Mouse (Mus musculus) neural tube, embryonic 12.5 days (tissue): ENCODE measurements around the gene Gm3448. TPM values are rescaled to one million over a fixed set of nuclear protein-coding genes. Genes with fewer than 3 reads are reported as not detected.
"Not testable (repeated sequence)": the region's sequence is repeated elsewhere in the genome, so short reads cannot be mapped to it uniquely, and the experiment has no call there.

Experiments used
- ATAC-seq: fragments of 200-750 bp; cut with Nextera tagmentation; 2 replicates; pipeline ENCODE4 v1.8.0; 2017; ENCODE audit warnings: low read depth, mild to moderate bottlenecking, moderate TSS enrichment, moderate library complexity; ENCODE audit not compliant: low FRiP score
- H3K27ac ChIP-seq: fragments of 300-500 bp; sonication (generic); 2 replicates; pipeline ENCODE4 v1.5.1; 2016
- H3K27me3 ChIP-seq: fragments of 300-500 bp; sonication (generic); replicated peaks from 2 replicates; pipeline ENCODE4 v1.6.1; 2016; ENCODE audit warnings: mild to moderate bottlenecking
- H3K36me3 ChIP-seq: fragments of 300-500 bp; sonication (generic); 2 replicates; pipeline ENCODE4 v1.6.1; 2016; ENCODE audit warnings: mild to moderate bottlenecking
- H3K4me1 ChIP-seq: fragments of 300-500 bp; sonication (generic); 2 replicates; pipeline ENCODE4 v1.6.1; 2016
- H3K4me2 ChIP-seq: fragments of 300-500 bp; sonication (generic); replicated peaks from 2 replicates; pipeline ENCODE4 v1.6.1; 2016; ENCODE audit warnings: mild to moderate bottlenecking
- H3K4me3 ChIP-seq: fragments of 300-500 bp; sonication (generic); 2 replicates; pipeline ENCODE4 v1.5.1; 2016
- H3K9ac ChIP-seq: fragments of 300-500 bp; sonication (generic); 2 replicates; pipeline ENCODE4 v1.6.1; 2016; ENCODE audit warnings: mild to moderate bottlenecking
- H3K9me3 ChIP-seq: fragments of 300-500 bp; sonication (generic); 2 replicates; pipeline ENCODE4 v1.6.1; 2016; ENCODE audit warnings: mild to moderate bottlenecking
- WGBS: fragments of 180-500 bp; shearing (Covaris S2); methylation state at CpG from one replicate; pipeline ENCODE4 v1.1.7; 2016; 5-methylcytosine and 5-hydroxymethylcytosine counted together
- polyA plus RNA-seq: library from polyadenylated mRNA; unstranded; fragments of >200 nt; fragmentation: Nextera tagmentation; extraction: Ambion mirVana; gene quantifications from 2 replicates; pipeline ENCODE4 v1.2.1, GENCODE M21; 2016

Gene Gm3448
- polyA plus RNA-seq, 1 experiment from 2014 or later = 4.0 TPM

DNA sequence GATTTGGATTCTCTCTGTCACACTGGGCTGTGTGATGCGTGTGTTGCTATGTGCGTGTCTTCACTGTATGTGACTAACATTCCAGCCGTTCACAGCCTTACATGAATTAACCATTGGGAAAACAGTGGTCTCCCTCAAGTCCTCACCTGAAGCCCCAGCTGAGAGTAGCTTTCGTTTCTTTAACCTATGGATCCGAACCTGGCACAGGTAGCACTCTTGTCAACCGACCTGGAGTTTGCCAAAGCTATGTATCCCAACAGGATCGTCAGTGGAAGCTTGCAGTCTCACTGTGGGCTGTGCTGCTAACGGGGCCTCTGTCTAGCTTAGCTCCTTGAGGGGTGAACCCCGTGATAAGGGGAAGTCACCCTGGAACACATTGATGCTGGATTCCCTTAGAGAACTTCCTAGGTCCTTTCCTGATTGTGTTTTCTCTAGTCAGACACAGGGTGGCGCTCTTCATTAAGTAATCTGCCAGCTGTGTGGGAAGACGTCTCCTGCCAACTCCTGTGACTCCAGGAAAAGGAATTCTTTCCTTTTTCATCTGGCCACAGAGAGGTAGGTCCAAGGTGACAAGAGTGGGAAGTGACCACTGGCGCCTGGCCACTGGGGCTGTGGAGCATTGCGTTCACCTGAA, 24.2 kb upstream of the Gm3448 start:
- H3K36me3 ChIP-seq = peaks cover 29% of the 10 kb centered on the region
- H3K4me1 ChIP-seq = peaks cover 9% of the 10 kb centered on the region
- peak; percentile 81 for ATAC-seq
- peak overlapping the region; percentile 47 for H3K4me2 ChIP-seq
- no peak overlapping the region for H3K27ac ChIP-seq
- WGBS = 43% methylated on average over 13 of the region's 13 CpGs
- no peaks in the 10 kb centered on the region for H3K27me3 ChIP-seq
- H3K4me3 ChIP-seq = no peak overlapping the region
- 0 out of 2 replicates have a peak overlapping the region, but pooled peaks have one; percentile 44 for H3K9ac ChIP-seq
- H3K9me3 ChIP-seq = no peaks in the 10 kb centered on the region

DNA sequence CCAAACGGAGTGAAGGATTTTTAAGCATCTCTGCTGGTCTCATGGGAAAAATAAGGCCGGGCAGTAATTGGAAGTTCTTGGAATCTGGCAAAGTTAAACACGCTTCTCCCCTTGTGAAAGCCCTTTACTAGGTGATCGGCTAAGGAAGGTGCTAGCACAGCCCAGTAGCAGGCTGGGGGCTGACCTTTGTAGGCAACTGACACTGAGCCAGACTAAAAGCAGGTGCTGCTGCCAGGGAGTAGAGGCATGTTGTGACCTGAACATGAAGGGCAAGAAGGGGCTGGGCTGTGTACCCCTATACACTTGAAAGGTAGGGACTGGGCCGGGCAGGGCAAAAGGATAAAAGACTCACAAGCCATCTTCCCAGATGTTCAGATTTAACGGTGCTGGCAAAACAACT, 19.0 kb upstream of the Gm3448 start:
- H3K9me3 ChIP-seq = no peaks in the 10 kb centered on the region
- H3K27me3 ChIP-seq = no peaks in the 10 kb centered on the region
- ATAC-seq = no peak
- H3K36me3 ChIP-seq = peaks cover 61% of the 10 kb centered on the region
- H3K4me3 ChIP-seq = no peak overlapping the region
- 89% methylated on average over 6 of the region's 6 CpGs for WGBS
- no peak overlapping the region for H3K9ac ChIP-seq
- no peaks in the 10 kb centered on the region for H3K4me1 ChIP-seq
- no peak overlapping the region for H3K4me2 ChIP-seq
- no peak overlapping the region for H3K27ac ChIP-seq

DNA sequence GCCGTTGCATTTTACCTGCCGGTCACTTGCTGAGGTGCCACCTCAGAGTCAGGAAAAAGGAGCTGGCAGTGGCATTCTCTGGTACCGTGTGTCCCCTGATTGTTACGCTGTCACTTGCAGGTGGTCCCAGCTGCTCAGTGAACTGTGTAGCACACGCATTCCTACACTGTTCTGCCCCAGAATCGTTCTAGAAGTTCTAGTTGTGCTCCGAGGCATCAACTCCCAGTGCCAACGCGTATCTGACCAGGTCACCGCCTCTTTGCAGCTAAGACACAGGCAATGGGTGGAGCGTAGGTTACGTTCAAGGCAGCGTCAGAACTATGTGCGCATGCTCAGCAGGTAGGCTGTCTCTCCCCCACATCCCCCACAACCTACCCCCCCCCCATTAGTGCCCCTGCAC, 18.3 kb upstream of the Gm3448 start:
- Histone ChIP-seq H3K36me3 (peaks cover 61% of the 10 kb centered on the region), H3K9me3 (no peaks in the 10 kb centered on the region)

DNA sequence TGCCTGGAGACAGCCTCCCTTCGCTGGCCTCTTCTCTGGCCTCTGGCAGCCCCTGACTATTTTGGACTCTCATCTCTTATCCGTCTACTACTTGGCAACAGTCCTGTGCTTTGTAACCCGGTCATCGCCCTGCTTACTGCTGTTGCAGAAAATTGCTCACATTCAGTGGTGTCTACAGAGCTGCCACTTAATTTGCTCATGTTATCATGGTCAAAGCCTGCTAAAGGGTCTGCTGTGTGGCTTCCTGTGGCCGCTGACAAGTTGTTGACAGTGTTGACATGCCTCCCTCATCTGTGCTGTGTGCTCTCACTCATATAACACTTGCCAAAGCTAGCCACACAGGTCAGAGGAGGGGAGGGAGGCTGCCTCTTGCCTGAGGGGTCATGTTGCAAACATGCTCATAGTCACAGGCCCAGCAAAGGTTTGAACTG, 16.8 kb upstream of the Gm3448 start:
- no peak overlapping the region for H3K4me3 ChIP-seq
- H3K27me3 ChIP-seq = no peaks in the 10 kb centered on the region
- H3K9me3 ChIP-seq = no peaks in the 10 kb centered on the region
- 95% methylated on average over 5 of the region's 5 CpGs for WGBS
- H3K4me2 ChIP-seq = no peak overlapping the region
- no peak overlapping the region for H3K27ac ChIP-seq
- no peaks in the 10 kb centered on the region for H3K4me1 ChIP-seq
- no peak overlapping the region for H3K9ac ChIP-seq
- no peak for ATAC-seq
- H3K36me3 ChIP-seq = peaks cover 51% of the 10 kb centered on the region

More for the DNA sequence above, 18.3 kb upstream of the Gm3448 start:
- Histone ChIP-seq H3K27ac (no peak overlapping the region), H3K4me1 (no peaks in the 10 kb centered on the region), H3K4me2 (no peak overlapping the region), H3K9ac (no peak overlapping the region), H3K4me3 (no peak overlapping the region), H3K27me3 (no peaks in the 10 kb centered on the region)
- WGBS = 94% methylated on average over 14 of the region's 14 CpGs
- ATAC-seq = no peak

DNA sequence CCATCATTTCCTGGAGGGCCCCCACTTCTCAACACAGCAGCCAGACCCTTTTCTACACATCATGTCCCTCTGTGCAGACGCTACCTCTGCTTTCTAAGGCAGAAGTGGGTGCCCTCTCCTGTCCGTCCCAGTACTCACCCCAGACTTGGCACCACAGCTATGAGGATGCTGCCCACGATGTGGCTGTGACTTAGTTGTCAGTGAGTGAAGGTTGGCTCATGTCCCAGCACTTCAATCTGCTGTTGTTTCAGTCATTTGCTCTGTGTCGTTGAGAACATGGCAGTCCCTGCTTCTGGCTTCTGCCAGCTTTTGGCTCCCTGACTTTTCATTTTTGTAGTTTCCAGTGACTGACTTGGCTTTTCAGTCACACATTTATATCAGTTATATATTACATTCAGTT, 14.6 kb upstream of the Gm3448 start:
- H3K4me3 ChIP-seq = no peak overlapping the region
- 91% methylated on average over 4 of the region's 4 CpGs for WGBS
- peaks cover 34% of the 10 kb centered on the region for H3K36me3 ChIP-seq
- H3K27ac ChIP-seq = no peak overlapping the region
- no peak overlapping the region for H3K9ac ChIP-seq
- no peaks in the 10 kb centered on the region for H3K27me3 ChIP-seq
- no peak overlapping the region for H3K4me2 ChIP-seq
- H3K4me1 ChIP-seq = no peaks in the 10 kb centered on the region
- ATAC-seq = no peak
- H3K9me3 ChIP-seq = no peaks in the 10 kb centered on the region

DNA sequence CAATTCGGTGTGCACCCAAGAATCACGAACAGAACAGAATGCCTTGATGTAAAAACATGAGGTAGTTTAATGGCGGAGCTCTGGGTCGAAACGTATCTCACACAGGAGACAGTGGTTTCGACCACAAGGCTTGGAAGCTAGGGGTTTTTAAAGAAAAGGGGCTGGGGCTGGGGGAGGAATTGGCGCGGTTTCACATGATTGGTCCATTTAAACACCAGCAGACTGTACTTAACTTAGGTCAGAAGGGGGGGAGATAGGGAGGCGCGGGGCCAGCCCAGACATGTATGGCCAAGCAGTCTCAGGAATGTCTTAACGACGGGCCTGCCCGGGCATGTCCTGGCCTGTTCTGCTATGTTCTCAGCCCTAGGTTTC, 12.5 kb upstream of the Gm3448 start:
- H3K4me1 ChIP-seq, H3K9me3 ChIP-seq: not testable (repeated sequence)

DNA sequence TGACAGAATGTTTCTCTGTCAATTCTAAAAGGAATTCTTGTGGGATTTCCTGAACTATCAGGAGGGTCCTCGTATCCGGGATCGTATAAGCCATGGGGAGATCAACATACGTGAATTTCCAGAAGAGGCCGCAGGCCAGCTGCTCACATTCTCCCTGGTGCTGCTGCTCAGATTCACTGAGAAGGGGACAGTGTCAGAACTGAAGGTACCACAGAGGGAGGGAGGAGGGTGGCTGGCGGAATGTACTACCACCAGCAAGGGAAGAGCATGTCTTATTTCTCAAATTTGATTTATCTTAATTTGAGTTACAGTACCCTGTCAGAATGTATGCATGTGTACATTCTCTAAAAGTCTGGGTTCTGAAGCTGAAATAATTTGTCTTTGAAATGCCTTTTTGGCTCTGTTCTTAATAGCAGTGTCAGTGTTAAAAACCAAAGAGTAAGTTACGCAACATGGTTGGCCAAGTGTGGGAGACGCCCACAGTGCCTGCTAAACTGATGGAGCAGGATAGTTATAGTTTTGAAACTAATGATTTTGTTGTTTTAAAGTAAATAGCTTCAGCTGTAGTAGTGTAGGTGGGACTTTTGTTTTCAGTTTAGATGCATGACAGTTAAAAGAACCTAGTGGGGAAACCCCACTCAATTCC, 12.0 kb upstream of the Gm3448 start:
- WGBS = 97% methylated on average over 6 of the region's 8 CpGs
- H3K4me3 ChIP-seq, H3K4me2 ChIP-seq, H3K4me1 ChIP-seq, H3K9ac ChIP-seq, H3K9me3 ChIP-seq, H3K27me3 ChIP-seq, ATAC-seq, H3K27ac ChIP-seq: not testable (repeated sequence)
- H3K36me3 ChIP-seq = peaks cover 14% of the 10 kb centered on the region

More for the DNA sequence above, 12.5 kb upstream of the Gm3448 start:
- WGBS = 93% methylated on average over 13 of the region's 13 CpGs
- not testable (repeated sequence) for ATAC-seq, H3K4me3 ChIP-seq, H3K27me3 ChIP-seq, H3K27ac ChIP-seq, H3K9ac ChIP-seq, H3K4me2 ChIP-seq
- peaks cover 19% of the 10 kb centered on the region for H3K36me3 ChIP-seq

DNA sequence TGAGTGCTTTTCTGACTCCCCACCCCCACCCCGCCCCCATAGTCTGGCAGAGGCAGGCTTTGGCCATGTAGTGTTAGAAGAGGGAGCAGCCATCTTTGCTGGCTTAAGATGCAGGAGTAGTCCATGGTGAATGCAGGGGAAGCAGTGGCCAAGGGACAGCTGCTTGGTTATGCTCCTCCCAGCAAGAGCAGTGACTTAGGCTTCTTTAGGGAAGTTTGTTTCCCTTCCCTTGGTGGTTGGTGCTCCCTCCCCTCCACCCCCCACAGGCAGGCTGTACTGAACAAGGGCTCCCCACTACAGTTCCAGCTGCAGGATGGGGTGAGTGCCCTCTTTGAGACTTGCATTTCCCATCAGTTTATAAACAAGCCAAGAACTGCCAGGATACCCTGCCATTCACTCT, 11.4 kb upstream of the Gm3448 start:
- not testable (repeated sequence) for H3K27me3 ChIP-seq, H3K36me3 ChIP-seq, H3K9me3 ChIP-seq, H3K4me2 ChIP-seq, H3K4me3 ChIP-seq, H3K27ac ChIP-seq, H3K4me1 ChIP-seq, H3K9ac ChIP-seq, ATAC-seq
- WGBS = 53% methylated on average over 1 of the region's 1 CpGs

DNA sequence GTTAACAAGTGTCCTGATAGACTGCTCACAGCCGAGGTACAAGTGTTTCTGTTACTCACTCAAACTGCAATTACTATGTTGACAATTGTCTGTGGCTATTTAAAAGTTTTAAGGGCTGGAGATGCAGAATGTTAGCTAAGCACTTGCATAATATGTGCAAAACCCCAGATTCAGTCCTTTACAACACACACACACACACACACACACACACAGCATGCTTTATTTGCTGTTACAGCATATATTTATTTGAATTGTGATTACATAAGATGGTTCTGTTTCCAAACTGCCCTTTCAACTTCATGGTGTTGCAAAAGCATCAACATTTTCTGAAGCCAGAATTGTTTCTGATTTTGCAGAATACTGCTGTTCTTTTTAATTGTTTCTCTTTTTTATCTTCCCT, 9.0 kb upstream of the Gm3448 start:
- H3K27ac ChIP-seq, H3K4me1 ChIP-seq, H3K9me3 ChIP-seq, H3K36me3 ChIP-seq, ATAC-seq, H3K4me2 ChIP-seq, H3K4me3 ChIP-seq, H3K9ac ChIP-seq, H3K27me3 ChIP-seq: not testable (repeated sequence)
- whole genome bisulfite sequencing = no CpG with 5 or more reads among the region's 1 CpGs

DNA sequence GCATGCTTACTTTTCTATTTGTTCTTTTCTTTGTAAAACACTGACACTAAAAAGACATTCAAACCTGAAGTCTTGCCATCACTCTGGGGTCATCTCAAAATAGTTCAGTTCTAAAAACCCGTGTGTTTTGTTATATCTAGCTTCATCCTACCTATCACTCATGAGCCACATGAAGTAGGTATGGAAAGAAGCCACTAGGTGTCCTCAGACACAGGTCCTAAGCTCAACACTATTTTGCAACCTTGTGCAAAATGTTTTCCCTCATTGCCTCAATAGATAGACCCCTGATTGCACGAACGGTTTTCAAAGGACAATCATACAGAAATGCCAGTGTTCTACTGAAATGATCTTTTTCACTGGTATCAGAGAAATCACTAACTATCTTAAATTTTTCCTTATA, 882 bp downstream of the Gm3448 start:
- not testable (repeated sequence) for H3K4me2 ChIP-seq, H3K27ac ChIP-seq, H3K9me3 ChIP-seq, H3K27me3 ChIP-seq, H3K4me3 ChIP-seq, H3K4me1 ChIP-seq, H3K36me3 ChIP-seq, H3K9ac ChIP-seq, ATAC-seq
- no CpG with 5 or more reads among the region's 3 CpGs for WGBS

DNA sequence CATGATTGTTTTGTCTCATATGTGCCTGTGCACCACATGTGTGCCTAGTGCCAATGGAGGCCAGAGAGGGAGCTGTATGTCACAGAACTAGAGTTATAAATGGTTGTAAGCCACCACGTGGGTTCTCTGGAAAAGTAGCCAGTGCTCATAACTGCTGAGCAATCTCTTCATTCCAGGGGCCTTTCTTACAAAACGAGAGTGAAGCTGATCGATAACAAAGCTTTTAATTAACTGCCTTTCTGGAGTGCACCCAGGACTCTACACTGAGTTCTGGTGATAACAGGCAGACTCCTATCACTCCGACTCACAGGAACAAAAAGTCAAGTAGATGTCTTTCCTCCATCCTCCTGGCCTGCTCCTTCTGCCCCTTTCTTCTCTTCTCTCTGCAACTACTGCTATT, 9.9 kb downstream of the Gm3448 start:
- not testable (repeated sequence) for H3K4me3 ChIP-seq, H3K9me3 ChIP-seq, H3K27ac ChIP-seq, H3K4me1 ChIP-seq, H3K9ac ChIP-seq, H3K36me3 ChIP-seq, ATAC-seq, H3K27me3 ChIP-seq, H3K4me2 ChIP-seq
- no CpG with 5 or more reads among the region's 4 CpGs for WGBS

DNA sequence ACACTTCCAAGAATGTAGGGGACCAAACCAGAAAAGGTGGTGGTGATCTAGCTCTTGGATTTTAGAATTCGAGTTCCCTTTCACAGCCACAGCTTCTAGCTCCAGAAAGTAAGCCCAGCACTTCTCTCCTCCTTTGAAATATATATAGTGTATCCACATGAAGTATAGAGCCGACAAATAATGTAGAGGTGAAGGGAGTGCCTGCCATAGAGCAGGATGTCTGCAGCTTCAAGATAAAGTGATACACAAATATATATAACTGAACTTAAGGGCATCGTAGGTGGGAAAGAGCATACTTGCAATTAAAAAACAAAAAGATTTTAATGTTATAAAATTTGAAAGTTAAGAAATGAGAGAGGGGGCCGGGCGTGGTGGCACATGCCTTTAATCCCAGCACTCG, 15.8 kb downstream of the Gm3448 start:
- not testable (repeated sequence) for H3K4me1 ChIP-seq, H3K9ac ChIP-seq, H3K36me3 ChIP-seq, H3K9me3 ChIP-seq, H3K27ac ChIP-seq, H3K27me3 ChIP-seq, H3K4me2 ChIP-seq, H3K4me3 ChIP-seq, ATAC-seq
- WGBS = no CpG with 5 or more reads among the region's 6 CpGs

DNA sequence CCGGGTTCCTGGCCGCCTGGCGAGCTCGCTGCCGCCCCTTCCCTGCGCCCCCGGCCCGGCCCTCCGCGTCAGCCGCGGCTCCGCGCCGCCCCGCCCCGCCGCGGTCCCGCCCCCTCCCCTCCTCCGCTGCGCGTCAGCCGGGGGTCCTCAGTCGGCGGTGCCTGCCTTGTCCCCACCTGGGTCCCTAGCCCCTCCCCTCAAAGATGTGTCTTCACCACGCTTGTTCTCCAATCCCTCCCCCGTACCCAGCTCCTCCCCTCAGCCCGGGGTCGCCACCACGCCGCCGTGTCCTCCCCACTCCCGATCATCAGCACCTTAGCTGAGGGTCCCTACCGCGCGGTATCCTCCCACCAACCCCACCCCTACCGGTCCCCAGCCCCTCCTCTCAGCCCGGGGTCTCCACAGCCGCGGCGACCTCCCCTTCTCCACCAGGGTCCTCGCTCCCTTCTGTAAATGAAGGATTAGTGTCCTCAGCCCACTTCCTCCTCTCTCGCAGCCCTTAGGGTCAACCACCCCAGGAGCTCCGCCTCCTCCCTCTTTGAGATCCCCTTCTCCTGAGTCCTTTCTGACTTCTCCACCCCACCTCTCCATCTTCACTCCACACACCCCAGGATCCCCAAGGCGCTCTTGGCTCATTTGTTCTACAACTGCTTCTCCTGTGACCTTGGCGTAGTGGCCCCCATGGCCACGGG, 16.7 kb downstream of the Gm3448 start:
- peak; percentile 87 for ATAC-seq
- WGBS = no CpG with 5 or more reads among the region's 48 CpGs
- H3K27me3 ChIP-seq, H3K9me3 ChIP-seq, H3K4me2 ChIP-seq, H3K4me1 ChIP-seq, H3K4me3 ChIP-seq, H3K9ac ChIP-seq, H3K36me3 ChIP-seq, H3K27ac ChIP-seq: not testable (repeated sequence)
